Mouse (Mus musculus): ENCODE measurements around the gene Fpgs.

- TF ChIP-seq CTCF (IDR thresholded peaks at IDR 0.05; ENCODE audit: control insufficient read depth, insufficient read depth, insufficient read length) (no peak), USF1 (IDR thresholded peaks at IDR 0.05; ENCODE audit: low read depth) (no peak), MYOD1 (IDR thresholded peaks at IDR 0.05; ENCODE audit: control insufficient read depth, insufficient read length, low read depth) (no peak), MAX (IDR thresholded peaks at IDR 0.05) (no peak)
These were observed 47.1 kb upstream of the Fpgs start for GRCm38 (mm10) chr2:32750887-32751664.
